Mouse (Mus musculus) olfactory bulb, adult 2 months (tissue): ENCODE data around the gene Lpcat1. TPM values are rescaled to one million over a fixed set of nuclear protein-coding genes. Genes with fewer than 3 reads are reported as not detected.

Experiments
- H3K27ac ChIP-seq: fragments of 200-500 bp; 2 replicates; pipeline ENCODE4 v1.5.1; 2012; ENCODE audit warnings: low read depth, low read length; ENCODE audit not compliant: insufficient read depth
- H3K4me1 ChIP-seq: fragments of 200-500 bp; 2 replicates; pipeline ENCODE4 v1.6.1; 2012; ENCODE audit warnings: low read length; ENCODE audit not compliant: control insufficient read depth, insufficient read depth
- H3K4me3 ChIP-seq: fragments of 200-500 bp; 2 replicates; pipeline ENCODE4 v1.5.1; 2012; ENCODE audit warnings: mild to moderate bottlenecking, low read depth, low read length, moderate library complexity; ENCODE audit not compliant: insufficient read depth
- CTCF ChIP-seq: fragments of 200-500 bp; IDR thresholded peaks from 2 replicates; pipeline ENCODE4 v1.5.1; 2012; ENCODE audit warnings: low read depth, mild to moderate bottlenecking, low read length, moderate library complexity; ENCODE audit not compliant: insufficient read depth
- POLR2A ChIP-seq: fragments of 200-500 bp; IDR thresholded peaks from 2 replicates; pipeline ENCODE4 v1.6.1; 2012; ENCODE audit warnings: mild to moderate bottlenecking, low read depth, low read length, moderate library complexity; ENCODE audit not compliant: insufficient read depth
- WGBS: fragments of 180-500 bp; shearing (Covaris S2); methylation state at CpG from one replicate; pipeline ENCODE4 v1.1.7; 2018; 5-methylcytosine and 5-hydroxymethylcytosine counted together
- polyA plus RNA-seq: library from polyadenylated mRNA; stranded (reverse); fragments of >200 nt; gene quantifications from 2 replicates; pipeline ENCODE4 v1.2.4, GENCODE M21; 2012; ENCODE audit warnings: low replicate concordance; ENCODE audit not compliant: missing spikeins, insufficient read depth, insufficient read length

Lpcat1 gene
- polyA plus RNA-seq, 1 experiment = not detected

DNA sequence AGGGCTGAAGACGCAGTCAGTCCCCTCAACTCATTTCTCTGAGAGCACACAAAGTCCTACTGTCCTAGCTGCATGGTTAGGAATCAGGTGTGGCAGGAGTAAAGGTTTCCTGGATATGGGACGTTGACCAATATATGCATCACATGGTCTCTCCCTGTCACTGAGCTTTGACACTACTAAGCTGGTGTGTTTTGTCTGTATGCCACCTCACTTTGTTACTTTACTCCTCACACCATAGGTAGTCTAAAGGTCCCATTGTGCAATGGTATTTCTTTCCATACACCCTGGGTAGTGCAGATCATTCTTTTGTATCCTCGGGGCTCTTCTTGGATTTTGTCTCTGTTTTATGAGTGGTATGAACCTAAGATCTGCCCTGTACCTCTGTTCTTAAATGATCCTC lies 66.7 kb downstream of the Lpcat1 start:
- Histone ChIP-seq H3K4me1 (peaks cover 11% of the 10 kb centered on the region), H3K27ac (no peak overlapping the region), H3K4me3 (no peak overlapping the region)
- 88% methylated on average over 3 of the region's 3 CpGs for WGBS
- no peak for TF ChIP-seq POLR2A
- TF ChIP-seq CTCF = no peak

- no peak overlapping the region for H3K4me3 ChIP-seq
- WGBS = 64% methylated on average over 3 of the region's 3 CpGs
- peaks cover 11% of the 10 kb centered on the region for H3K4me1 ChIP-seq
- H3K27ac ChIP-seq = no peak overlapping the region
- no peak for TF ChIP-seq POLR2A
- no peak for TF ChIP-seq CTCF
Measured at GRCm38 (mm10) chr13:73535287-73535686, 68.3 kb downstream of the Lpcat1 start.

DNA sequence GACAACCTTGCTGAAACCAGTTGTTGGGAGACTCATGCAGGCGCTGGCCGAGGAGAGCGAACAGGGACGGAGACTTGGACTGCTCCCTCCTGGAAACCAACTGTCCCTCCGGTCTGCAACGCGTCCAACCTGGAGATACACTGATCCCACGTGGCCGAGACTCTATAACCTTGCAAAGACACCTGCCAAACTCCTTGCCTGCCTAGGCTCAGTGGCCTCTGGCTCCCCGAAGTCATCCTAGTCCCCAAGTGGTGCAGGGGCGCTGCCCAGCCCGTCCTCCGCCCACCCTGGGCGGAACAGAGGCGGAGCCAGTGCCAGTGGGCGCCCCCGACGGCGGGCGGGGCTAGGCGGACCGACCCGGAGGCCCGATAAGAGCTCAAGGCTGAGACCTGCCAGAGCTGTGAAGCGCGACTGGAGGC lies 69.4 kb downstream of the Lpcat1 start, which contains the start of gene Slc6a3:
Slc6a3 (plus strand) TSS at position 345 of the 419 bp plus-strand sequence.
- Histone ChIP-seq H3K4me1 (peaks cover 11% of the 10 kb centered on the region), H3K27ac (no peak within 1 kb of the TSS), H3K4me3 (peak within 1 kb of the TSS; percentile 29)
- WGBS = 2% methylated on average over 26 of the region's 26 CpGs
- no peak for TF ChIP-seq POLR2A
- no peak for TF ChIP-seq CTCF

DNA sequence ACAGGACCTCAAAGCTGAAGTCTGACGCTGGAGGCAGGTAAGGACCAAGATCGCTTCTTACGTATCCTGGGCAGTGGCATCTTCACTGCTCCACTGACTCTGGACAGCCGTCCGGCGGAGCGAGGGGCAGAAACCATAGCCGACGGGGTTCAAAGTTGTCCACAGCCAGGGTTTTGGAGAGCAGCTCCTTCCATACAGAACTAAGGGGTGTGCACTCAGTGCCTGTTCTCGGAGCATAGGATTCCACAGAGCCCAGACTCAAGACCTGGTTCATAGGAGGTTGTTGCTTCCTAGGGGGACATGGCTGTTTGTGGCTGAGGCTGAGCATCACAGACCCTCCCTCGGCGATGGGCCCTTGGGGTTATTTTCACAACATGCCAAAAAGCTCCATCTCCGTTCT lies 69.8 kb downstream of the Lpcat1 start:
- WGBS = 13% methylated on average over 13 of the region's 13 CpGs
- Histone ChIP-seq H3K27ac (no peak overlapping the region), H3K4me3 (peak overlapping the region; percentile 29), H3K4me1 (peaks cover 11% of the 10 kb centered on the region)
- TF ChIP-seq POLR2A (no peak), CTCF (no peak)

GRCm38 (mm10) chr13:73564201-73564600 lies 97.2 kb downstream of the Lpcat1 start:
- no peaks in the 10 kb centered on the region for H3K4me1 ChIP-seq
- no peak overlapping the region for H3K4me3 ChIP-seq
- 82% methylated on average over 5 of the region's 5 CpGs for WGBS
- no peak overlapping the region for H3K27ac ChIP-seq
- TF ChIP-seq CTCF (no peak), POLR2A (no peak)

Other genes with a start within 250 kb of the Lpcat1 start
- gene Irx4, start 206.7 kb upstream of the Lpcat1 start, polyA plus RNA-seq = not detected in 2 replicates
- gene Mrpl36, start 138.7 kb upstream of the Lpcat1 start, polyA plus RNA-seq = not detected in 2 replicates
- not detected in 2 replicates for gene Ndufs6, start 138.7 kb upstream of the Lpcat1 start, polyA plus RNA-seq
- gene Slc6a3, start 69.5 kb downstream of the Lpcat1 start, polyA plus RNA-seq = not detected in 2 replicates
- gene Clptm1l, start 136.8 kb downstream of the Lpcat1 start, polyA plus RNA-seq = not detected in 2 replicates
- gene Tert, start 159.7 kb downstream of the Lpcat1 start, polyA plus RNA-seq = not detected in 2 replicates
- gene Slc6a18, start 210.8 kb downstream of the Lpcat1 start, polyA plus RNA-seq = not detected in 2 replicates
- gene Slc6a19, start 237.7 kb downstream of the Lpcat1 start, polyA plus RNA-seq = not detected in 2 replicates